Mouse (Mus musculus): Measurements from ENCODE around the gene Olfr338. TPM values are rescaled to one million over a fixed set of nuclear protein-coding genes. Genes with fewer than 3 reads are reported as not detected.
"Not testable (repeated sequence)": the region's sequence is repeated elsewhere in the genome, so short reads cannot be mapped to it uniquely, and the experiment has no call there.

Gene Olfr338
- polyA plus RNA-seq (2012; fragmentation: generic; extraction: Trizol) = not detected
- long read RNA-seq, experiment 1 = 0 reads
- long read RNA-seq, experiment 2 = 0 reads

DNA sequence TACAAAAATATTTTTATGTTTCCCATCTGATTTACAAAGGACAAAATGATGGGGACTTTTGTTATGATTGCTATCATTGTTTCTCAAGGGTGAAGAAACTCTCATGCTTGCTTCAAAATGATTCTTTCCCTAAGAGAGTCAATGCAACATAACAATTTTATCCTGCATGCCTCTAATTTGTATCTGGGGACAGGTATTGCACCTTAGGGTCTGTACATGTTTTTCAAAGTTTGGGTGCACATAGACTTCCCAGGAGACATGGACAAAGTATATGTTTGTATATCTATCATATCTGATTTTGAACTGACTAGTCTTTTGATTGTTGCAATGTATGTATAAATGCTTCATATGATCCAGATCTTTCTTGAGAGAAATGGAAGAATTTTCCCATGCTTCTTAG is at the start of gene Olfr338:
TSS of gene Olfr338 (plus strand) at position 301 of the 400 bp plus-strand sequence.
- H3ac ChIP-seq (ENCODE audit: control insufficient read depth, insufficient read length, low read depth) = no peak within 1 kb of the TSS
- H3K27me3 ChIP-seq (ENCODE audit: control insufficient read depth, insufficient read depth, insufficient read length) = no peaks in the 10 kb centered on the region
- no peak within 1 kb of the TSS for H3K4me3 ChIP-seq (ENCODE audit: insufficient read depth, poor library complexity, severe bottlenecking)
- no peaks in the 10 kb centered on the region for H3K79me3 ChIP-seq (ENCODE audit: low read depth)
- no peaks in the 10 kb centered on the region for H3K79me2 ChIP-seq (ENCODE audit: control insufficient read depth, insufficient read depth)
- no peaks in the 10 kb centered on the region for H3K36me3 ChIP-seq (ENCODE audit: control insufficient read depth, insufficient read depth)
- TF ChIP-seq MYOD1 (IDR thresholded peaks at IDR 0.05; ENCODE audit: control insufficient read depth, insufficient read length, low read depth) (no peak), MAX (IDR thresholded peaks at IDR 0.05) (no peak), USF1 (IDR thresholded peaks at IDR 0.05; ENCODE audit: low read depth) (no peak), CTCF (IDR thresholded peaks at IDR 0.05; ENCODE audit: control insufficient read depth, insufficient read depth, insufficient read length) (no peak), MYOG (IDR thresholded peaks at IDR 0.05; ENCODE audit: control insufficient read depth, extremely low read depth, insufficient read length) (no peak), FOSL1 (IDR thresholded peaks at IDR 0.05; ENCODE audit: insufficient read depth, low read length, poor library complexity, severe bottlenecking) (no peak), CEBPB (IDR thresholded peaks at IDR 0.05; ENCODE audit: low read depth) (no peak)

DNA sequence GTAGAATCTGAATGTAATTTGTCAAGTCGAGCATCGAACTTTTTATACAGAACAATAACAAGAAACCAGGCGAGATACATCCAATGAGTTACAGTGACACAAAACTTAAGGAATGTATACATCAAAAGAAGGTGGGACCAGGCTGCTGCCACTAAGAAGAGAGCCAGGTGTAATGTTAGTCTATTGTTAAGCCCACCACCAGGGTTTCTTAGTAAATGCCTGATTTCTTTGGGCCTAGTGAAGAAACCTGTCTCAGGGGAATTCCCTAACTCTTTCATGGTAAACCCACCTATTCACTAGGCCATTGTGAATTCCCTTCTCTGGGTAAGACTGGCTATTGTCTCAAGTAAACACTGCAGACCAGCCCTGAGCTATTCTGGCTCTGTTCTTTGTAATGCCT is 41.9 kb downstream of the Olfr338 start:
- H3K79me2 ChIP-seq (ENCODE audit: control insufficient read depth, insufficient read depth); H3K27me3 ChIP-seq (ENCODE audit: control insufficient read depth, insufficient read depth, insufficient read length); H3ac ChIP-seq (ENCODE audit: control insufficient read depth, insufficient read length, low read depth); H3K4me3 ChIP-seq (ENCODE audit: insufficient read depth, poor library complexity, severe bottlenecking); H3K36me3 ChIP-seq (ENCODE audit: control insufficient read depth, insufficient read depth); H3K79me3 ChIP-seq (ENCODE audit: low read depth): not testable (repeated sequence)

DNA sequence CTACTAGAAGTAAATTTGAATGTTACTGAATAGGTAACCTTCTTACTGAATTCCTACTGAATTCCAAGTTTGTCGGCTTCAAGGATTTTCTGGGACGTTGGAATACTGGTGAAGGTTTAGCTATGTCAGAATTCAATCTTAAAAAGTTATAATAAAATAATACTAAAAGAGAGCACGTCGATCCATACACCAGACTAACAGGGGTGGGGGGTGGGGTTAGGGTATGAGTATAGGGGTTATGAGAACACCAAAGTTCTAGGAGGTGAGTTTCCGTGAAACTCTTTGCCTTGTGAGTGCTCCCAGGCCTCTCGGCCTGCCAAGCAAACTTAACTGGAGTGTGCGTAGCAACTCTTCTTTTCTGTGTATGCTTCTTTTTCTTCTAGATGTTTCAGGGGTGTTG is 42.3 kb downstream of the Olfr338 start:
- H3K27me3 ChIP-seq (ENCODE audit: control insufficient read depth, insufficient read depth, insufficient read length); H3K36me3 ChIP-seq (ENCODE audit: control insufficient read depth, insufficient read depth); H3K79me2 ChIP-seq (ENCODE audit: control insufficient read depth, insufficient read depth); H3K4me3 ChIP-seq (ENCODE audit: insufficient read depth, poor library complexity, severe bottlenecking); H3ac ChIP-seq (ENCODE audit: control insufficient read depth, insufficient read length, low read depth); H3K79me3 ChIP-seq (ENCODE audit: low read depth): not testable (repeated sequence)

DNA sequence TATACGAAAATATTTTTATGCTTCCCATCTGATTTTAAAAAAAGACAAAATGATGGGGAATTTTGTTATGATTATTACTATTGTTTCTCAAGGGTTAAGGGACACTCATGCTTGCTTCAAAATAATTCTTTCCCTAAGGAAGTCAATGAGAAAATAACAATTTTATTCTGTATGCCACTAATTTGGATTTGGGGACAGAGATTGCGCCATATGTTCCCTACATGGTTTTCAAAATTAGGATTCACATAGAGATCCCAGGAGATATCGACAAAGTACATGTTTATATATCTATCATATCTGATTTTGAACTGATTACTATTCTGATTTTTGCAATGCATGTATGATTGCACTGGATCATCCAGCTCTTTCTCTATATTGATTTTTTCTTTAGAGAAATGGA is 45.3 kb downstream of the Olfr338 start, which contains the start of gene Olfr339:
TSS of gene Olfr339 (plus strand) at position 301 of the 400 bp plus-strand sequence.
- TF ChIP-seq MAX (IDR thresholded peaks at IDR 0.05) (no peak), FOSL1 (IDR thresholded peaks at IDR 0.05; ENCODE audit: insufficient read depth, low read length, poor library complexity, severe bottlenecking) (no peak)
- no peaks in the 10 kb centered on the region for H3K27me3 ChIP-seq (ENCODE audit: control insufficient read depth, insufficient read depth, insufficient read length)
- no peak within 1 kb of the TSS for H3ac ChIP-seq (ENCODE audit: control insufficient read depth, insufficient read length, low read depth)
- no peaks in the 10 kb centered on the region for H3K79me3 ChIP-seq (ENCODE audit: low read depth)
- no peak within 1 kb of the TSS for H3K4me3 ChIP-seq (ENCODE audit: insufficient read depth, poor library complexity, severe bottlenecking)
- no peaks in the 10 kb centered on the region for H3K79me2 ChIP-seq (ENCODE audit: control insufficient read depth, insufficient read depth)
- no peaks in the 10 kb centered on the region for H3K36me3 ChIP-seq (ENCODE audit: control insufficient read depth, insufficient read depth)

Other genes starting within 250 kb of the Olfr338 start
- 25.4 TPM for gene Mrrf, start 237.1 kb upstream of the Olfr338 start, polyA plus RNA-seq (2012; fragmentation: generic; extraction: Trizol)
- 16.0 TPM for gene Rbm18, start 236.7 kb upstream of the Olfr338 start, polyA plus RNA-seq (2012; fragmentation: generic; extraction: Trizol)
- 336 TPM for gene Ptgs1, start 143.1 kb upstream of the Olfr338 start, polyA plus RNA-seq (2012; fragmentation: generic; extraction: Trizol)
- not detected for gene Olfr339, start 45.4 kb downstream of the Olfr338 start, polyA plus RNA-seq (2012; fragmentation: generic; extraction: Trizol)
- not detected for gene Olfr340, start 79.1 kb downstream of the Olfr338 start, polyA plus RNA-seq (2012; fragmentation: generic; extraction: Trizol)
- gene Olfr341, start 108.9 kb downstream of the Olfr338 start, polyA plus RNA-seq (2012; fragmentation: generic; extraction: Trizol) = not detected
- gene Olfr342, start 151.5 kb downstream of the Olfr338 start, polyA plus RNA-seq (2012; fragmentation: generic; extraction: Trizol) = not detected
- not detected for gene Olfr344, start 193.1 kb downstream of the Olfr338 start, polyA plus RNA-seq (2012; fragmentation: generic; extraction: Trizol)